Mouse (Mus musculus) lung, postnatal 0 days (tissue): Measurements from ENCODE around the gene Myrip.
A peak's percentile ranks its signal among the peaks of the same experiment; 100 is the strongest.

ENCODE experiments used
- CTCF ChIP-seq: IDR thresholded peaks from 2 replicates; pipeline ENCODE4 v1.5.1; 2016; ENCODE audit warnings: antibody characterized with exemption, mild to moderate bottlenecking
- EP300 ChIP-seq: IDR thresholded peaks from 2 replicates; pipeline ENCODE4 v1.6.1; 2016; ENCODE audit warnings: antibody characterized with exemption, mild to moderate bottlenecking, control low read depth

GRCm38 (mm10) chr9:120433747-120434146 lies 132.4 kb downstream of the Myrip start:
- TF ChIP-seq CTCF (peak; percentile 95), EP300 (no peak)
